Mouse (Mus musculus) gastrocnemius, postnatal 10 days (tissue): Measurements from ENCODE around the gene Smyd1. TPM values are rescaled to one million over a fixed set of nuclear protein-coding genes. Genes with fewer than 3 reads are reported as not detected.
"Not testable (repeated sequence)": the region's sequence is repeated elsewhere in the genome, so short reads cannot be mapped to it uniquely, and the experiment has no call there.

Source experiments
- DNase-seq: peaks from one replicate; pipeline ENCODE4 v3.0.0; 2021; ENCODE audit warnings: mixed read lengths
- long read RNA-seq, 2 experiments: library from polyadenylated mRNA; stranded (forward); transcript quantifications; one replicate each; pipeline ENCODE4 v2.0.0; 2021
- total RNA-seq, 2 experiments: library from RNA; stranded (reverse); gene quantifications; 2 replicates each; pipeline ENCODE4 v1.2.3; 2021

The Smyd1 gene
- total RNA-seq = 100 to 1,000 TPM; 196 to 220 TPM
- long read RNA-seq, experiment 1, transcript Smyd1-201 (10 exons, 3,361 nt) = minor isoform, 89 of 215 reads
- long read RNA-seq, experiment 1, transcript Smyd1-202 (9 exons, 3,292 nt) = major isoform, 99 of 215 reads
- long read RNA-seq, experiment 1, partial matches to known transcripts = 24 of 215 reads
- long read RNA-seq, experiment 1, other reads (novel, unspliced or antisense) = 3 of 215 reads
- long read RNA-seq, experiment 2, transcript Smyd1-202 (9 exons, 3,292 nt) = major isoform, 104 of 212 reads
- long read RNA-seq, experiment 2, transcript Smyd1-201 (10 exons, 3,361 nt) = minor isoform, 68 of 212 reads
- long read RNA-seq, experiment 2, partial matches to known transcripts = 11 of 212 reads
- long read RNA-seq, experiment 2, other reads (novel, unspliced or antisense) = 29 of 212 reads

GRCm38 (mm10) chr6:71321826-71322283 is at the start of gene Smyd1:
Gene Smyd1, minus strand, starts transcription at chr6:71322233.
- DNase-seq = no peak

DNA sequence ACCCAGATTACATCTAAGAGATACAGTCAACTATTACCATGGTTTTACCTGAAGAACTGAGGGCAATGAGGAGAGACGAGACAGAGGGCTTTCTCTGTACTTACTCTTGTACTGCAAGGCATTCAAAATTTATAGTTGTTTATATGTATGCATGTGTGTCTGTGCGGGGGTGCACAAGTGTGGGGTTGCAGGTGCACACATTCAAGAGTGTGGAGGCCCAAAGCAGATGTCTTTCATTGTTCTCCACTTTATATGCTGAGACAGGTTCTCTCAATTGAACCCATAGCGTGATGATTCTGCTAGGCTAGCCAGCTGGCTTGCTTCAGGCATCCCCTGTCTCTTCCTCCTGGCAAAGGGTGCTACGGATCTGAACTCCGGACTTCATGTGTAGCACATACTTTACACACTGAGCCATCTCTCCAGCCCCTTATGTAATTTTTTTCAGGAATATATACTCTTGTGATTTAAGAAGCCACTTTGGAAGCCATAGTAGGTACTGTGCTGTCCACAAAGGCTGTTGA is 49.1 kb upstream of the Smyd1 start:
- no peak for DNase-seq

DNA sequence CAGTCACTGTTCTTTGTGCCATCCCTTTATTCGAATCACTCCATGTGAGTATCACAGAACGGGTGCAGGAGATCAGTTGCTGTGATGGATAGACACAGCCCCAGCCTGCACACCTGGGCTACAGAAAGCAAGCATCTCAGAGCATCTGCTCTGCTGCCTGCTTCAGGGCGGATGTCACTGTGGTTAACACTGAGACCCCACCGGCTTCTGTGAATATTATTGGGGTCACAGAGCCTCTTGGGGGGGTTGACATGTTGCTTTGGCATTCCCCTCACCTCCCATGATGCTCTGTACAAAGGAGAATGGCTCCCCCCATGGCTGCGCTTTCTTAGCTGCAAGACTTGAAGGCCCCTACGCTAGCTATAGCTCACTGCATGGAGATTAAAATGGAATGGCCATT is 47.4 kb upstream of the Smyd1 start:
- no peak for DNase-seq

GRCm38 (mm10) chr6:71363995-71364394 is 42.0 kb upstream of the Smyd1 start:
- DNase-seq = no peak

- DNase-seq = no peak
These were observed 39.2 kb upstream of the Smyd1 start for GRCm38 (mm10) chr6:71361156-71361670.

GRCm38 (mm10) chr6:71360751-71361150 is 38.7 kb upstream of the Smyd1 start:
- DNase-seq = no peak

- DNase-seq = no peak
These were observed 38.2 kb upstream of the Smyd1 start for GRCm38 (mm10) chr6:71360221-71360620.

- DNase-seq = no peak
These were observed 35.5 kb upstream of the Smyd1 start for GRCm38 (mm10) chr6:71357493-71357892.

DNA sequence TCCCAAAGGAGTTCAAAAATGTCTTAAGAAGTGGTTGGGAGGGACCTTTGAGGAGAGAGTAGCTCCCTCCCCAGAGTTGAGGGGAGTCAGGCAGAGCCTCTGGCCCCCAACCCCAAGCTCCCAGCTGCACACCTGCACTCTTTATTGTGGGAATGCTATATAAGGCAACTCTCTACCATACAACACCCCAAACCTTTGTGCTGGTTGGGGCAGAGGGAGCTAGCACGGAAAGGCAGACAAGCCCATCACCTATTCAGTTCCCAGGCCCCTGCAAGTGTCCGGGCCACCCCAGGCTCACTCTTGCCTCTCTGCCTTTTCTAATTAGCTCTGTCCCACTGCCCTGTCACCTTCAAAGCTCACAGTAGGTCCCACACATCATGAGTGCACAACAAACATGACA is 31.7 kb upstream of the Smyd1 start:
- DNase-seq = no peak

GRCm38 (mm10) chr6:71352866-71353427 is 30.9 kb upstream of the Smyd1 start:
- no peak for DNase-seq

GRCm38 (mm10) chr6:71352201-71352600 is 30.2 kb upstream of the Smyd1 start:
- DNase-seq = no peak

- no peak for DNase-seq
These were observed 29.2 kb upstream of the Smyd1 start for GRCm38 (mm10) chr6:71351201-71351600.

GRCm38 (mm10) chr6:71348006-71348405 is 26.0 kb upstream of the Smyd1 start:
- no peak for DNase-seq

GRCm38 (mm10) chr6:71341179-71341578 is 19.1 kb upstream of the Smyd1 start:
- no peak for DNase-seq

- no peak for DNase-seq
These were observed 17.3 kb upstream of the Smyd1 start for GRCm38 (mm10) chr6:71339351-71339750.

- no peak for DNase-seq
These were observed 16.9 kb upstream of the Smyd1 start for GRCm38 (mm10) chr6:71338941-71339340.

DNA sequence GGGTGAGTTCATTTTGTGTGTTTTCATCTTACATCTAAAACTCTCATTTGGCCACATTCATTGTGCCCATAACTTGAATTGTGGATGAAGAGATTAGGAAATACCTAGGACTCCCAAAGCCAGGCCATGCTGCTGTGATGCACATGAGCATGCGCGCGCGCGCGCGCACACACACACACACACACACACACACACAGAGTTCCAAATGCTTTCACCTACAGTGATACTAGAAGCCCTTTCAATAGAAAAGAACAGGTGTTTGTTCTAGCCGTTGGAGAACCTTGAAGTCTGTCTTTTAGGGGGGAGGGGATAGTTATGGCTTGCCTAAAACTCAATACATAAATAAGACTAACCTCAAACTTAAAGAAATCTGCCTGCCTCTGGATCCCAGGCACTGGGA is 15.6 kb upstream of the Smyd1 start:
- no peak for DNase-seq

GRCm38 (mm10) chr6:71333578-71334273 is 11.7 kb upstream of the Smyd1 start:
- no peak for DNase-seq

GRCm38 (mm10) chr6:71333031-71333430 is 11.0 kb upstream of the Smyd1 start:
- no peak for DNase-seq

- no peak for DNase-seq
These were observed 10.4 kb upstream of the Smyd1 start for GRCm38 (mm10) chr6:71332236-71332965.

DNA sequence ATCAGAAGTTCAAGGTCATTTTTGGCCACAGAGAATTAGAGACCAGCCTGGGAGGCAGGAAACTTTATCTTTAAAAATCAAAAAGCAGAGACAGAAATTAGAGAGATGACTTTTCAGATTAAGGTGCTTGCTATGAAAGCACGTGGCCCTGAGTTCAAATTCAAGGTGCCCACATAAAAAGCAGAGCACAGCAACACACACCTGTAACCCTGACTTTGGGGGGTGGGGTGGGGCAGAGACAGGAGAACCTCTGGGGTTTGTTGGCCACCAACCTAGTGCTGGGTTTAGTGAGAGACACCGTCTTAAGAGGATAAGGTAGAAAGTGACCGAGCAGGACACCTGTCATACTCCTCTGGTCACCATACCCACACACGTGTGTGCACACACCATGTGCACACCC is 9.5 kb upstream of the Smyd1 start:
- DNase-seq = not testable (repeated sequence)

DNA sequence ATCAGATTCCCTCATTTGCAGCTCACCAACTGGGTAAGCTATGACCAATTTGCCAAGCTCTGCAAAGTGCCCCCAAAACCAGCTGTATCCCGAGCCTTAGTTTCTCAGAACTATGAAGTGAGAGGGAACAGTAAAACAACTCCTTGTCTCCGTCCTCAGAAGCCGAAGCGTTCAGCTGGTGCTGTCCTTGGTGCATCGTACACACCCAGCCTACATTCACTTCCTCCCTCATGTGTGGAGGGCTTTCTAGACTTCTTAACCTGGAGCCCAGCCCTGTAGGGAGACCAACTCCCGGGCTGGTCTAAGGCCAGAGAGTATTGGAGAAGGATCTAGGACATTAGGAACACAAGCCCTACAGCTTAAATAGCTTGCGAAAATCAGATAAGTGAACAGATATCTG is 8.5 kb upstream of the Smyd1 start:
- no peak for DNase-seq
